In genomic region chr4:40217910-40218309, GRCm38 (mm10) we compare ENCODE assay signal across 18 mouse cellular contexts. TPM values are rescaled to one million over a fixed set of nuclear protein-coding genes. Genes with fewer than 3 reads are reported as not detected.
DNase-seq lines count a peak whose midpoint lies in the region; ATAC-seq and TF ChIP-seq lines count a peak whose summit lies in the region.
"Had no signal": no experiment of that assay in that cellular context is flagged by ENCODE, and none has a peak within 500 bp of the region (broad histone marks: within the 10 kb centered on the region; RNA-seq: fewer than 3 reads in every experiment).

No protein-coding gene starts in this region.

- no peaks in the 10 kb centered on the region for H3K36me3 ChIP-seq in testis, adult 2 months (ENCODE audit: control insufficient read depth, insufficient read depth, low read length)
- H3K36me3 ChIP-seq: forebrain, embryonic 12.5 days; hindbrain, embryonic 13.5 days; liver, embryonic 13.5 days; midbrain, embryonic 12.5 days had no signal

- H3K4me3 ChIP-seq in testis, adult 2 months (ENCODE audit: control insufficient read depth, low read depth, low read length) = no peak overlapping the region
- H3K4me3 ChIP-seq: embryonic facial prominence, embryonic 15.5 days; forebrain, embryonic 12.5 days; heart, adult 2 months; hindbrain, embryonic 13.5 days; liver, embryonic 13.5 days; midbrain, embryonic 12.5 days had no signal

- peak; percentile 41; the same call in 1 of the 2 replicates for TF ChIP-seq CTCF in testis, adult 2 months (IDR thresholded peaks at IDR 0.05; ENCODE audit: control insufficient read depth, insufficient read depth, insufficient replicate concordance, low read depth, low read length)

- H3K27me3 ChIP-seq in testis, adult 2 months (ENCODE audit: control insufficient read depth, insufficient read depth, low read length) = no peaks in the 10 kb centered on the region
- H3K27me3 ChIP-seq: embryonic facial prominence, embryonic 15.5 days; forebrain, embryonic 12.5 days; liver, embryonic 13.5 days; midbrain, embryonic 12.5 days had no signal

- peak; percentile 41 for DNase-seq in CD4-positive, CD25-positive, alpha-beta regulatory T cell, adult 2 months (ENCODE audit: low read depth, low spot score)
- no peak for DNase-seq in testis, postnatal 10 days (ENCODE audit: low spot score)
- DNase-seq in NIH3T3 (ENCODE audit: low read depth) = peak; percentile 16
- no peak for DNase-seq in layer of hippocampus, adult 9-11 months
- DNase-seq in right cerebral cortex, adult 2 months (ENCODE audit: low spot score in 2 of 2) = no peak
- DNase-seq: adrenal gland, adult 2 months; cerebellum, adult 9-10 months; heart, adult 2 months; kidney, adult 18-20 months; liver, embryonic 13.5 days; right cerebral cortex, postnatal 14 days had no signal

- H3K27ac ChIP-seq in testis, adult 2 months (ENCODE audit: control insufficient read depth, insufficient read depth, low read depth, low read length) = no peak overlapping the region
- H3K27ac ChIP-seq: embryonic facial prominence, embryonic 15.5 days; forebrain, embryonic 12.5 days; heart, adult 2 months; hindbrain, embryonic 13.5 days; liver, embryonic 13.5 days; midbrain, embryonic 12.5 days had no signal

- no peak for ATAC-seq in CD4-positive, CD25-positive, alpha-beta regulatory T cell, adult 4 months
- peak; percentile 63 for ATAC-seq in megakaryocyte progenitor cell, adult 5-6 weeks (replicated peaks; ENCODE audit: poor library complexity)

- TF ChIP-seq POLR2A in testis, adult 2 months (IDR thresholded peaks at IDR 0.05; ENCODE audit: control insufficient read depth, low read depth, low read length) = no peak

- peaks cover 4% of the 10 kb centered on the region; the same call in 1 of the 2 replicates for H3K4me1 ChIP-seq in testis, adult 2 months (ENCODE audit: control insufficient read depth, insufficient read depth, low read length)
- H3K4me1 ChIP-seq: embryonic facial prominence, embryonic 15.5 days; liver, embryonic 13.5 days had no signal

RNA-seq across cellular contexts. Expression of gene Ddx58, which starts 21.7 kb away (rescaled TPM):
- 100 to 1,000 TPM in 1 of 2 experiments, 10 to 100 TPM in 1; 85.3 to 103 TPM for polyA plus RNA-seq in CD4-positive, CD25-positive, alpha-beta regulatory T cell, adult 4 months (2017; shearing (Covaris generic))
- 2.3 and 2.8 TPM in 2 replicates for polyA plus RNA-seq in testis, adult 2 months (2012; rRNA removed)
- total RNA-seq in megakaryocyte progenitor cell, adult 5-6 weeks (2015) = 6.7 and 13.3 TPM in 2 replicates
- total RNA-seq in megakaryocyte progenitor cell, adult 5-6 weeks (2017) = 8.2 and 9.8 TPM in 2 replicates

RNA-seq across cellular contexts. Expression of gene Smim27, which starts 51.5 kb away (rescaled TPM):
- 10 to 100 TPM; 27.6 to 70.5 TPM for polyA plus RNA-seq in CD4-positive, CD25-positive, alpha-beta regulatory T cell, adult 4 months (2017; shearing (Covaris generic))
- 3.0 and 3.8 TPM in 2 replicates for polyA plus RNA-seq in testis, adult 2 months (2012; rRNA removed)
- total RNA-seq in megakaryocyte progenitor cell, adult 5-6 weeks (2015) = 9.6 and 16.7 TPM in 2 replicates
- 3.6 and 5.6 TPM in 2 replicates for total RNA-seq in megakaryocyte progenitor cell, adult 5-6 weeks (2017)

RNA-seq across cellular contexts. Expression of gene Topors, which starts 51.7 kb away (rescaled TPM):
- 10 to 100 TPM; 20.1 to 23.5 TPM for polyA plus RNA-seq in CD4-positive, CD25-positive, alpha-beta regulatory T cell, adult 4 months (2017; shearing (Covaris generic))
- 10.9 and 13.9 TPM in 2 replicates for polyA plus RNA-seq in testis, adult 2 months (2012; rRNA removed)
- total RNA-seq in megakaryocyte progenitor cell, adult 5-6 weeks (2015) = 45.4 and 56.3 TPM in 2 replicates
- total RNA-seq in megakaryocyte progenitor cell, adult 5-6 weeks (2017) = 77.6 and 82.4 TPM in 2 replicates

Comparison
In these comparisons a context has a peak if more than half of its experiments do, and no peak if none do; other contexts are left out.
1. DNase-seq: peak in CD4-positive, CD25-positive, alpha-beta regulatory T cell, adult 2 months (single experiment) and NIH3T3 (single experiment); none in testis, postnatal 10 days (single experiment), layer of hippocampus, adult 9-11 months (single experiment) and right cerebral cortex, adult 2 months (0 of 2).
2. RNA of gene Ddx58, which starts 21.7 kb away (polyA plus RNA-seq): 85.3 to 103 TPM in CD4-positive, CD25-positive, alpha-beta regulatory T cell, adult 4 months; 2.3 to 2.8 TPM in testis, adult 2 months; every median in the first group is over 10 times any median in the second.